Mouse (Mus musculus) ES-E14 (cell line): ENCODE data around the gene Tmem135.

Source experiments
- CHD2 ChIP-seq: IDR thresholded peaks from 2 replicates; pipeline ENCODE4 v1.6.1; 2014; ENCODE audit warnings: mild to moderate bottlenecking, low read depth, low read length, inconsistent platforms
- HCFC1 ChIP-seq: IDR thresholded peaks from 2 replicates; pipeline ENCODE4 v1.6.1; 2012; ENCODE audit warnings: low read length, inconsistent platforms, borderline replicate concordance; ENCODE audit not compliant: insufficient read depth
- MAFK ChIP-seq: IDR thresholded peaks from 2 replicates; pipeline ENCODE4 v1.6.1; 2014; ENCODE audit warnings: mild to moderate bottlenecking, low read depth, low read length, inconsistent platforms; ENCODE audit not compliant: insufficient read depth
- ZC3H11A ChIP-seq: IDR thresholded peaks from 2 replicates; pipeline ENCODE4 v1.6.1; 2012; ENCODE audit warnings: low read depth, mild to moderate bottlenecking, inconsistent platforms, low read length, borderline replicate concordance
- ZNF384 ChIP-seq: IDR thresholded peaks from 2 replicates; pipeline ENCODE4 v1.6.1; 2012; ENCODE audit warnings: low read depth, low read length, inconsistent platforms

GRCm38 (mm10) chr7:89382892-89383291 is 21.1 kb downstream of the Tmem135 start:
- TF ChIP-seq CHD2 (no peak), ZNF384 (no peak), HCFC1 (no peak), MAFK (no peak), ZC3H11A (no peak)
